Mouse (Mus musculus): ENCODE results near the gene Ighmbp2. TPM values are rescaled to one million over a fixed set of nuclear protein-coding genes. Genes with fewer than 3 reads are reported as not detected.
A peak's percentile ranks its signal among the peaks of the same experiment; 100 is the strongest.

Gene Ighmbp2
- 11.3 and 13.3 TPM in 2 replicates for polyA plus RNA-seq (2015; fragmentation: Nextera tagmentation; extraction: Ambion mirVana)

GRCm38 (mm10) chr19:3282572-3283467, at the start of gene Ighmbp2, which contains the start of gene Mrpl21:
Gene Ighmbp2, minus strand, starts transcription at chr19:3283017.
Gene Mrpl21, plus strand, starts transcription at chr19:3282901.
- Histone ChIP-seq H3K9me3 (no peaks in the 10 kb centered on the region), H3K4me1 (peaks cover 31% of the 10 kb centered on the region), H3K9ac (peak within 1 kb of the TSS; percentile 80), H3K4me2 (peak within 1 kb of the TSS; percentile 81), H3K27ac (peak within 1 kb of the TSS; percentile 73), H3K27me3 (replicated peaks) (no peaks in the 10 kb centered on the region), H3K36me3 (replicated peaks) (peaks cover 43% of the 10 kb centered on the region), H3K4me3 (peak within 1 kb of the TSS; percentile 98)
- WGBS: under 1% methylated on average over 49 of the region's 49 CpGs
- ATAC-seq (replicated peaks): peak; percentile 96

GRCm38 (mm10) chr19:3326479-3327047, 43.7 kb upstream of the Ighmbp2 start:
- H3K9me3 ChIP-seq: no peaks in the 10 kb centered on the region
- H3K4me2 ChIP-seq: no peak overlapping the region
- H3K4me1 ChIP-seq: peaks cover 44% of the 10 kb centered on the region
- no peak for ATAC-seq (replicated peaks)
- H3K9ac ChIP-seq: no peak overlapping the region
- H3K4me3 ChIP-seq: no peak overlapping the region
- no peaks in the 10 kb centered on the region for H3K36me3 ChIP-seq (replicated peaks)
- H3K27ac ChIP-seq: peak overlapping the region; percentile 85
- H3K27me3 ChIP-seq (replicated peaks): peaks cover 24% of the 10 kb centered on the region
- WGBS: 80% methylated on average over 12 of the region's 12 CpGs

GRCm38 (mm10) chr19:3325771-3326478, 43.1 kb upstream of the Ighmbp2 start:
- Histone ChIP-seq H3K36me3 (replicated peaks) (no peaks in the 10 kb centered on the region), H3K9me3 (no peaks in the 10 kb centered on the region), H3K9ac (peak overlapping the region; percentile 30; the same call in 1 of the 2 replicates), H3K4me3 (peak overlapping the region; percentile 46), H3K4me1 (peaks cover 44% of the 10 kb centered on the region), H3K27me3 (replicated peaks) (peaks cover 27% of the 10 kb centered on the region), H3K27ac (peak overlapping the region; percentile 85), H3K4me2 (peak overlapping the region; percentile 93)
- WGBS: 21% methylated on average over 15 of the region's 15 CpGs
- ATAC-seq (replicated peaks): peak; percentile 10; the same call in 1 of the 2 replicates

GRCm38 (mm10) chr19:3324931-3325711, 42.3 kb upstream of the Ighmbp2 start:
- peak overlapping the region; percentile 46 for H3K4me3 ChIP-seq

GRCm38 (mm10) chr19:3324271-3324811, 41.5 kb upstream of the Ighmbp2 start:
- WGBS: 4% methylated on average over 17 of the region's 17 CpGs

More at GRCm38 (mm10) chr19:3324931-3325711, 42.3 kb upstream of the Ighmbp2 start:
- Histone ChIP-seq H3K9ac (peak overlapping the region; percentile 30), H3K27me3 (replicated peaks) (peaks cover 27% of the 10 kb centered on the region), H3K9me3 (no peaks in the 10 kb centered on the region), H3K36me3 (replicated peaks) (no peaks in the 10 kb centered on the region), H3K4me2 (peak overlapping the region; percentile 93), H3K27ac (peak overlapping the region; percentile 85), H3K4me1 (peaks cover 44% of the 10 kb centered on the region)
- under 1% methylated on average over 59 of the region's 59 CpGs for WGBS
- peak; percentile 76 for ATAC-seq (replicated peaks)

GRCm38 (mm10) chr19:3323753-3324270, 41.0 kb upstream of the Ighmbp2 start:
- Histone ChIP-seq H3K4me2 (peak overlapping the region; percentile 93), H3K4me3 (peak overlapping the region; percentile 46), H3K27ac (peak overlapping the region; percentile 85; the same call in 1 of the 2 replicates), H3K9ac (peak overlapping the region; percentile 45), H3K9me3 (no peaks in the 10 kb centered on the region), H3K4me1 (peaks cover 44% of the 10 kb centered on the region), H3K36me3 (replicated peaks) (no peaks in the 10 kb centered on the region), H3K27me3 (replicated peaks) (peaks cover 33% of the 10 kb centered on the region)
- ATAC-seq (replicated peaks): no peak; the same call in none of the 2 replicates
- under 1% methylated on average over 34 of the region's 34 CpGs for WGBS

More at GRCm38 (mm10) chr19:3324271-3324811, 41.5 kb upstream of the Ighmbp2 start:
- Histone ChIP-seq H3K9me3 (no peaks in the 10 kb centered on the region), H3K36me3 (replicated peaks) (no peaks in the 10 kb centered on the region), H3K27ac (peak overlapping the region; percentile 85), H3K27me3 (replicated peaks) (peaks cover 33% of the 10 kb centered on the region), H3K4me2 (peak overlapping the region; percentile 93), H3K4me3 (peak overlapping the region; percentile 46), H3K9ac (no peak overlapping the region; the same call in 1 of the 2 replicates), H3K4me1 (peaks cover 44% of the 10 kb centered on the region)
- no peak for ATAC-seq (replicated peaks)

GRCm38 (mm10) chr19:3323201-3323621, 40.4 kb upstream of the Ighmbp2 start:
- peak overlapping the region; percentile 46 for H3K4me3 ChIP-seq
- H3K27me3 ChIP-seq (replicated peaks): peaks cover 33% of the 10 kb centered on the region
- H3K9me3 ChIP-seq: no peaks in the 10 kb centered on the region
- H3K4me1 ChIP-seq: peaks cover 44% of the 10 kb centered on the region
- under 1% methylated on average over 47 of the region's 47 CpGs for WGBS
- H3K9ac ChIP-seq: peak overlapping the region; percentile 45
- ATAC-seq (replicated peaks): peak; percentile 71
- H3K27ac ChIP-seq: 0 out of 2 replicates have a peak overlapping the region, but pooled peaks have one; percentile 39
- no peaks in the 10 kb centered on the region for H3K36me3 ChIP-seq (replicated peaks)
- peak overlapping the region; percentile 93 for H3K4me2 ChIP-seq

GRCm38 (mm10) chr19:3322261-3322969, 39.6 kb upstream of the Ighmbp2 start, which contains the start of gene Cpt1a:
Gene Cpt1a, plus strand, starts transcription at chr19:3322334.
- peaks cover 33% of the 10 kb centered on the region for H3K27me3 ChIP-seq (replicated peaks)
- ATAC-seq (replicated peaks): no peak
- peak within 1 kb of the TSS; percentile 46 for H3K4me3 ChIP-seq
- H3K36me3 ChIP-seq (replicated peaks): no peaks in the 10 kb centered on the region
- peak within 1 kb of the TSS; percentile 45 for H3K9ac ChIP-seq
- peak within 1 kb of the TSS; percentile 93 for H3K4me2 ChIP-seq
- 0 out of 2 replicates have a peak within 1 kb of the TSS, but pooled peaks have one; percentile 39 for H3K27ac ChIP-seq
- no peaks in the 10 kb centered on the region for H3K9me3 ChIP-seq
- H3K4me1 ChIP-seq: peaks cover 44% of the 10 kb centered on the region
- WGBS: 4% methylated on average over 26 of the region's 26 CpGs

- no peak overlapping the region for H3K27ac ChIP-seq
- peaks cover 44% of the 10 kb centered on the region for H3K4me1 ChIP-seq
- H3K4me3 ChIP-seq: no peak overlapping the region
- no peaks in the 10 kb centered on the region for H3K9me3 ChIP-seq
- WGBS: 12% methylated on average over 11 of the region's 11 CpGs
- no peak for ATAC-seq (replicated peaks)
- H3K4me2 ChIP-seq: no peak overlapping the region
- H3K27me3 ChIP-seq (replicated peaks): peaks cover 33% of the 10 kb centered on the region
- H3K9ac ChIP-seq: no peak overlapping the region
- H3K36me3 ChIP-seq (replicated peaks): no peaks in the 10 kb centered on the region
Measured at GRCm38 (mm10) chr19:3321617-3322016, 38.8 kb upstream of the Ighmbp2 start.

- H3K4me1 ChIP-seq: peaks cover 37% of the 10 kb centered on the region
- no peak overlapping the region for H3K4me3 ChIP-seq
- 77% methylated on average over 3 of the region's 3 CpGs for WGBS
- H3K36me3 ChIP-seq (replicated peaks): no peaks in the 10 kb centered on the region
- ATAC-seq (replicated peaks): no peak
- no peak overlapping the region for H3K27ac ChIP-seq
- H3K4me2 ChIP-seq: no peak overlapping the region
- H3K27me3 ChIP-seq (replicated peaks): peaks cover 33% of the 10 kb centered on the region
- no peaks in the 10 kb centered on the region for H3K9me3 ChIP-seq
- H3K9ac ChIP-seq: no peak overlapping the region
Measured at GRCm38 (mm10) chr19:3320801-3321200, 38.0 kb upstream of the Ighmbp2 start.

All from midbrain, embryonic 15.5 days (tissue).